Mouse (Mus musculus) embryonic fibroblast, embryonic 13.5 days (primary cell): ENCODE measurements at regions not wholly inside any gene's neighbourhood (a gene's known extent, or its start where the extent isn't known, plus 50 kb on each side); places are given as distances from the start of the nearest gene placed in this dataset.

Source experiments
- CTCF ChIP-seq: IDR thresholded peaks from 2 replicates; pipeline ENCODE4 v1.5.1; 2011; ENCODE audit warnings: mild to moderate bottlenecking, control low read depth, low read length, moderate library complexity, borderline replicate concordance; ENCODE audit not compliant: insufficient read depth
- POLR2A ChIP-seq: IDR thresholded peaks from 2 replicates; pipeline ENCODE4 v1.6.1; 2011; ENCODE audit warnings: low read depth, mild to moderate bottlenecking, control low read depth, low read length, moderate library complexity

- TF ChIP-seq CTCF (no peak), POLR2A (no peak)
These were observed 350.9 kb downstream of the Med10 start for GRCm38 (mm10) chr13:70153062-70153461.
